ENCODE assay signal across 20 mouse cellular contexts in genomic region chr7:135809167-135809566, GRCm38 (mm10).
DNase-seq lines count a peak whose midpoint lies in the region; ATAC-seq and TF ChIP-seq lines count a peak whose summit lies in the region.
"Had no signal": no experiment of that assay in that cellular context is flagged by ENCODE, and none has a peak within 500 bp of the region (broad histone marks: within the 10 kb centered on the region; RNA-seq: fewer than 3 reads in every experiment).

No protein-coding gene starts in this region.

- no peaks in the 10 kb centered on the region for H3K79me2 ChIP-seq in heart, adult 2 months (replicated peaks; ENCODE audit: control insufficient read depth, insufficient read depth, low read length)

- WGBS in heart, embryonic 13.5 days: 63% methylated on average over 10 of the region's 10 CpGs
- WGBS in heart, adult 2 months: 57% methylated on average over 10 of the region's 10 CpGs
- WGBS in midbrain, embryonic 16.5 days: 83% methylated on average over 10 of the region's 10 CpGs
- WGBS in midbrain, embryonic 14.5 days: 87% methylated on average over 10 of the region's 10 CpGs
- 17% methylated on average over 10 of the region's 10 CpGs for WGBS in liver, embryonic 14.5 days (ENCODE audit: insufficient replicate concordance)

- no peak for TF ChIP-seq CTCF in heart, adult 2 months (IDR thresholded peaks at IDR 0.05)
- no peak for TF ChIP-seq CTCF in liver, embryonic 14.5 days (IDR thresholded peaks at IDR 0.05; ENCODE audit: low read depth)

- intact Hi-C loops in heart, adult 2 months (cut with DNase I): no loop called here
- intact Hi-C loops in heart, postnatal 10 days (cut with DNase I): no loop called here

- no peak overlapping the region for H3K27ac ChIP-seq in heart, embryonic 13.5 days (replicated peaks)
- no peak overlapping the region; the same call in 1 of the 2 replicates for H3K27ac ChIP-seq in heart, adult 2 months
- H3K27ac ChIP-seq in midbrain, embryonic 16.5 days (ENCODE audit: low read length): no peak overlapping the region
- no peak overlapping the region for H3K27ac ChIP-seq in midbrain, embryonic 14.5 days (replicated peaks; ENCODE audit: low read depth, low read length)
- H3K27ac ChIP-seq in liver, embryonic 14.5 days: peak overlapping the region; percentile 58; the same call in 1 of the 2 replicates
- H3K27ac ChIP-seq: embryonic facial prominence, embryonic 12.5 days; kidney, postnatal 0 days; neural tube, embryonic 12.5 days; stomach, embryonic 15.5 days had no signal

- peak overlapping the region; percentile 4; the same call in 1 of the 2 replicates for H3K4me2 ChIP-seq in heart, embryonic 13.5 days
- peak overlapping the region; percentile 9; the same call in 1 of the 2 replicates for H3K4me2 ChIP-seq in midbrain, embryonic 16.5 days (ENCODE audit: low read length)
- H3K4me2 ChIP-seq in midbrain, embryonic 14.5 days (ENCODE audit: low read length): no peak overlapping the region
- peak overlapping the region; percentile 64 for H3K4me2 ChIP-seq in liver, embryonic 14.5 days (ENCODE audit: low read depth)
- H3K4me2 ChIP-seq: embryonic facial prominence, embryonic 12.5 days; neural tube, embryonic 12.5 days had no signal

- H3K27me3 ChIP-seq in heart, embryonic 13.5 days (replicated peaks): 0 out of 2 replicates have a peak, but pooled peaks cover 3% of the 10 kb centered on the region
- H3K27me3 ChIP-seq in heart, adult 2 months (ENCODE audit: control insufficient read depth, insufficient read depth, low read length): no peaks in the 10 kb centered on the region
- no peaks in the 10 kb centered on the region for H3K27me3 ChIP-seq in midbrain, embryonic 16.5 days (ENCODE audit: control insufficient read depth, insufficient read depth, low read depth, low read length)
- H3K27me3 ChIP-seq in midbrain, embryonic 14.5 days (ENCODE audit: control insufficient read depth, insufficient read depth, low read length): no peaks in the 10 kb centered on the region
- no peaks in the 10 kb centered on the region; the same call in 1 of the 2 replicates for H3K27me3 ChIP-seq in liver, embryonic 14.5 days (ENCODE audit: control insufficient read depth, insufficient read depth, low read length)
- H3K27me3 ChIP-seq: embryonic facial prominence, embryonic 12.5 days; hindbrain, embryonic 15.5 days; neural tube, embryonic 12.5 days; Patski; stomach, embryonic 15.5 days had no signal

- no peak overlapping the region for H3K9ac ChIP-seq in heart, embryonic 13.5 days
- H3K9ac ChIP-seq in heart, adult 2 months (ENCODE audit: low read depth, low read length): no peak overlapping the region
- no peak overlapping the region for H3K9ac ChIP-seq in midbrain, embryonic 16.5 days (ENCODE audit: low read depth, low read length)
- H3K9ac ChIP-seq in midbrain, embryonic 14.5 days (replicated peaks; ENCODE audit: low read length): no peak overlapping the region
- peak overlapping the region; percentile 10; the same call in 1 of the 2 replicates for H3K9ac ChIP-seq in liver, embryonic 14.5 days (replicated peaks)
- H3K9ac ChIP-seq: embryonic facial prominence, embryonic 12.5 days; hindbrain, embryonic 15.5 days; neural tube, embryonic 12.5 days; stomach, embryonic 15.5 days had no signal

- H3K4me1 ChIP-seq in heart, embryonic 13.5 days: peaks cover 12% of the 10 kb centered on the region
- no peaks in the 10 kb centered on the region for H3K4me1 ChIP-seq in heart, adult 2 months (ENCODE audit: control insufficient read depth, insufficient read depth, low read length)
- H3K4me1 ChIP-seq in midbrain, embryonic 16.5 days (ENCODE audit: control insufficient read depth, insufficient read depth, low read length): peaks cover 8% of the 10 kb centered on the region
- H3K4me1 ChIP-seq in midbrain, embryonic 14.5 days (ENCODE audit: control insufficient read depth, insufficient read depth, low read length): peaks cover 4% of the 10 kb centered on the region; the same call in 1 of the 2 replicates
- peaks cover 51 to 54% of the 10 kb centered on the region in 2 experiments for H3K4me1 ChIP-seq in liver, embryonic 14.5 days (replicated peaks; ENCODE audit: control insufficient read depth in 2 of 2, insufficient read depth in 2 of 2, low read length in 1 of 2)
- H3K4me1 ChIP-seq: neural tube, embryonic 12.5 days had no signal

- H3K9me3 ChIP-seq in heart, embryonic 13.5 days: no peaks in the 10 kb centered on the region
- no peaks in the 10 kb centered on the region for H3K9me3 ChIP-seq in midbrain, embryonic 16.5 days (replicated peaks; ENCODE audit: control insufficient read depth, low read length, poor library complexity, severe bottlenecking)
- no peaks in the 10 kb centered on the region for H3K9me3 ChIP-seq in midbrain, embryonic 14.5 days (ENCODE audit: control insufficient read depth, low read length)
- no peaks in the 10 kb centered on the region for H3K9me3 ChIP-seq in liver, embryonic 14.5 days (ENCODE audit: control insufficient read depth, low read length)
- H3K9me3 ChIP-seq: embryonic facial prominence, embryonic 12.5 days; hindbrain, embryonic 15.5 days; neural tube, embryonic 12.5 days; stomach, embryonic 15.5 days had no signal

- ATAC-seq in heart, embryonic 13.5 days (ENCODE audit: extremely low read depth, insufficient number of reproducible peaks, low FRiP score, low TSS enrichment): no peak
- ATAC-seq in midbrain, embryonic 16.5 days: no peak
- ATAC-seq in midbrain, embryonic 14.5 days (ENCODE audit: low FRiP score, low TSS enrichment): no peak
- no peak for ATAC-seq in liver, embryonic 14.5 days (ENCODE audit: insufficient read depth)
- peak; percentile 20; the same call in 1 of the 2 replicates for ATAC-seq in megakaryocyte-erythroid progenitor cell, adult 5-6 weeks (replicated peaks; ENCODE audit: low FRiP score, low TSS enrichment, poor library complexity, severe bottlenecking)
- ATAC-seq: activated CD4-positive, CD25-positive, alpha-beta regulatory T cell, adult 4 months; intestine, postnatal 0 days; Patski had no signal

- H3K4me3 ChIP-seq in heart, embryonic 13.5 days: no peak overlapping the region
- no peak overlapping the region for H3K4me3 ChIP-seq in heart, adult 2 months
- H3K4me3 ChIP-seq in midbrain, embryonic 16.5 days (ENCODE audit: low read depth, low read length): no peak overlapping the region
- H3K4me3 ChIP-seq in midbrain, embryonic 14.5 days (replicated peaks; ENCODE audit: low read depth, low read length): no peak overlapping the region
- H3K4me3 ChIP-seq in liver, embryonic 14.5 days (ENCODE audit: insufficient read depth in 1 of 2, low read depth in 2 of 2, low read length in 2 of 2): no peak overlapping the region
- H3K4me3 ChIP-seq: embryonic facial prominence, embryonic 12.5 days; hindbrain, embryonic 15.5 days; neural tube, embryonic 12.5 days; stomach, embryonic 15.5 days had no signal

- DNase-seq in heart, adult 2 months: no peak
- no peak for DNase-seq in midbrain, embryonic 14.5 days
- no peak for DNase-seq in liver, embryonic 14.5 days (ENCODE audit: low read depth in 3 of 3, low spot score in 3 of 3)
- DNase-seq in kidney, adult 9 months: no peak
- no peak for DNase-seq in heart, postnatal 10 days
- DNase-seq: adrenal gland, postnatal 14 days; B cell, adult 2 months; cerebellum, adult 2 months; right cerebral cortex, postnatal 14 days had no signal

- no peaks in the 10 kb centered on the region for H3K36me3 ChIP-seq in heart, embryonic 13.5 days
- H3K36me3 ChIP-seq in heart, adult 2 months (ENCODE audit: control insufficient read depth, insufficient read depth, low read length): no peaks in the 10 kb centered on the region
- no peaks in the 10 kb centered on the region for H3K36me3 ChIP-seq in midbrain, embryonic 16.5 days (ENCODE audit: control insufficient read depth, insufficient read depth, low read length)
- no peaks in the 10 kb centered on the region for H3K36me3 ChIP-seq in midbrain, embryonic 14.5 days (ENCODE audit: control insufficient read depth, insufficient read depth, low read length)
- no peaks in the 10 kb centered on the region for H3K36me3 ChIP-seq in liver, embryonic 14.5 days (replicated peaks; ENCODE audit: control insufficient read depth, insufficient read depth, low read depth)
- H3K36me3 ChIP-seq: embryonic facial prominence, embryonic 12.5 days; hindbrain, embryonic 15.5 days; neural tube, embryonic 12.5 days; stomach, embryonic 15.5 days had no signal

- TF ChIP-seq EP300 in heart, adult 2 months (IDR thresholded peaks at IDR 0.05; ENCODE audit: insufficient read depth, low read depth, low read length): no peak
- no peak for TF ChIP-seq EP300 in liver, embryonic 14.5 days (IDR thresholded peaks at IDR 0.05; ENCODE audit: low read depth)

- no peak for TF ChIP-seq POLR2A in heart, adult 2 months (IDR thresholded peaks at IDR 0.05; ENCODE audit: insufficient read depth, low read depth, low read length)
